Comparison of ENCODE assay signal across 8 mouse cellular contexts in the genomic region with DNA sequence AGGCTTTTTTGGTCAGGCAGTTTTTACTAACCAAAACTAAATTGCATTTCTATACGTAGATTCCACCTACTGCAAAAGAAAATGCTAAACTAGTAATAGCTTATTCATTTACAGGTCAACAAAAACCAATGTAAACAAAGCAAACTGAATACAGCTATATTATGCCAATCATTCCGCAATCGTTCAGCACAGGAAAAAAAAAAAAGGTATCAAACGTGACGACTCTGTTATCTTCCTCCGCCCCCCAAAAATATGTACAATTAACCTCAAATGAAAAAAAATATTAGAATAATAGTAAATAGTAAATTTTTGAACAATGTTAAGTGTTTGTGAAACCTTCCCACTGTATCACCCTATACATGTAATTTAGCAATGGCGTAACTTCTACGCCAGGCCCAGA. TPM values are rescaled to one million over a fixed set of nuclear protein-coding genes. Genes with fewer than 3 reads are reported as not detected.
DNase-seq lines count a peak whose midpoint lies in the region; ATAC-seq and TF ChIP-seq lines count a peak whose summit lies in the region.

No protein-coding gene starts in this region.

- 18% methylated on average over 8 of the region's 8 CpGs for WGBS in kidney, embryonic 16.5 days
- WGBS in embryonic facial prominence, embryonic 10.5 days: 23% methylated on average over 8 of the region's 8 CpGs
- WGBS in hindbrain, postnatal 0 days: 15% methylated on average over 8 of the region's 8 CpGs
- 17% methylated on average over 8 of the region's 8 CpGs for WGBS in midbrain, postnatal 0 days

- no peak for TF ChIP-seq CTCF in hindbrain, postnatal 0 days (IDR thresholded peaks at IDR 0.05; ENCODE audit: low read depth)
- TF ChIP-seq CTCF in midbrain, postnatal 0 days (IDR thresholded peaks at IDR 0.05): no peak

- no peak overlapping the region for H3K27ac ChIP-seq in kidney, embryonic 16.5 days (ENCODE audit: low read length)
- no peak overlapping the region for H3K27ac ChIP-seq in embryonic facial prominence, embryonic 10.5 days (replicated peaks)
- peak overlapping the region; percentile 98; the same call in 1 of the 2 replicates for H3K27ac ChIP-seq in hindbrain, postnatal 0 days
- H3K27ac ChIP-seq in midbrain, postnatal 0 days (ENCODE audit: low read depth, low read length): peak overlapping the region; percentile 88; the same call in 1 of the 2 replicates

- H3K4me2 ChIP-seq in kidney, embryonic 16.5 days (replicated peaks; ENCODE audit: low read depth, low read length): peak overlapping the region; percentile 90
- H3K4me2 ChIP-seq in hindbrain, postnatal 0 days (ENCODE audit: low read depth, low read length): peak overlapping the region; percentile 69
- H3K4me2 ChIP-seq in midbrain, postnatal 0 days (ENCODE audit: low read depth, low read length, poor library complexity, severe bottlenecking): peak overlapping the region; percentile 76

- H3K4me1 ChIP-seq in kidney, embryonic 16.5 days (ENCODE audit: insufficient read depth, low read length): peaks cover 29% of the 10 kb centered on the region
- H3K4me1 ChIP-seq in embryonic facial prominence, embryonic 10.5 days: peaks cover 36% of the 10 kb centered on the region
- H3K4me1 ChIP-seq in hindbrain, postnatal 0 days (ENCODE audit: insufficient read depth, low read length): peaks cover 9% of the 10 kb centered on the region
- H3K4me1 ChIP-seq in midbrain, postnatal 0 days (ENCODE audit: insufficient read depth, low read length): peaks cover 17% of the 10 kb centered on the region; the same call in 1 of the 2 replicates

- peak overlapping the region; percentile 93 for H3K4me3 ChIP-seq in kidney, embryonic 16.5 days (ENCODE audit: low read length)
- H3K4me3 ChIP-seq in embryonic facial prominence, embryonic 10.5 days: peak overlapping the region; percentile 71
- peak overlapping the region; percentile 93 for H3K4me3 ChIP-seq in hindbrain, postnatal 0 days (ENCODE audit: low read length)
- H3K4me3 ChIP-seq in midbrain, postnatal 0 days (ENCODE audit: low read depth, low read length): peak overlapping the region; percentile 98

- no peak for ATAC-seq in kidney, embryonic 16.5 days (ENCODE audit: low FRiP score, low TSS enrichment)
- ATAC-seq in hindbrain, postnatal 0 days: no peak
- ATAC-seq in midbrain, postnatal 0 days (ENCODE audit: low FRiP score): no peak

- no peaks in the 10 kb centered on the region for H3K9me3 ChIP-seq in kidney, embryonic 16.5 days (ENCODE audit: low read length)
- H3K9me3 ChIP-seq in embryonic facial prominence, embryonic 10.5 days: no peaks in the 10 kb centered on the region
- no peaks in the 10 kb centered on the region for H3K9me3 ChIP-seq in hindbrain, postnatal 0 days (ENCODE audit: low read length)
- no peaks in the 10 kb centered on the region for H3K9me3 ChIP-seq in midbrain, postnatal 0 days (ENCODE audit: low read length)

- no peaks in the 10 kb centered on the region for H3K36me3 ChIP-seq in kidney, embryonic 16.5 days (ENCODE audit: insufficient read depth, low read length)
- 0 out of 2 replicates have a peak, but pooled peaks cover 3% of the 10 kb centered on the region for H3K36me3 ChIP-seq in embryonic facial prominence, embryonic 10.5 days (replicated peaks)
- H3K36me3 ChIP-seq in hindbrain, postnatal 0 days (ENCODE audit: insufficient read depth, low read length): no peaks in the 10 kb centered on the region
- no peaks in the 10 kb centered on the region for H3K36me3 ChIP-seq in midbrain, postnatal 0 days (ENCODE audit: insufficient read depth, low read length)

- H3K27me3 ChIP-seq in kidney, embryonic 16.5 days (ENCODE audit: insufficient read depth, low read length): no peaks in the 10 kb centered on the region
- no peaks in the 10 kb centered on the region for H3K27me3 ChIP-seq in embryonic facial prominence, embryonic 10.5 days (replicated peaks; ENCODE audit: low read depth, poor library complexity, severe bottlenecking)
- no peaks in the 10 kb centered on the region for H3K27me3 ChIP-seq in hindbrain, postnatal 0 days (ENCODE audit: insufficient read depth, low read length)
- H3K27me3 ChIP-seq in midbrain, postnatal 0 days (ENCODE audit: insufficient read depth, low read length): no peaks in the 10 kb centered on the region

- no peak for DNase-seq in kidney, adult 18-20 months
- DNase-seq in embryonic facial prominence, embryonic 10.5 days (ENCODE audit: low spot score): no peak
- no peak for DNase-seq in hindbrain, postnatal 0 days (ENCODE audit: low spot score)
- DNase-seq in midbrain, postnatal 0 days (ENCODE audit: low spot score): no peak
- no peak for DNase-seq in frontal cortex, adult 2 months (ENCODE audit: extremely low spot score in 1 of 2, low spot score in 1 of 2)
- no peak for DNase-seq in layer of hippocampus, adult 11-12 months (ENCODE audit: low spot score)
- no peak for DNase-seq in urinary bladder, postnatal 25 days (ENCODE audit: low spot score)

- peak overlapping the region; percentile 94 for H3K9ac ChIP-seq in kidney, embryonic 16.5 days (replicated peaks; ENCODE audit: low read length)
- peak overlapping the region; percentile 96 for H3K9ac ChIP-seq in hindbrain, postnatal 0 days (replicated peaks; ENCODE audit: low read length)
- H3K9ac ChIP-seq in midbrain, postnatal 0 days (replicated peaks; ENCODE audit: low read length, poor library complexity, severe bottlenecking): peak overlapping the region; percentile 95

RNA-seq across cellular contexts. Expression of a gene that starts 1.6 kb away (rescaled TPM):
- polyA plus RNA-seq in kidney, embryonic 16.5 days (2015; fragmentation: Nextera tagmentation; extraction: Ambion mirVana): 23.1 and 23.5 TPM in 2 replicates
- 30.2 and 30.3 TPM in 2 replicates for polyA plus RNA-seq in embryonic facial prominence, embryonic 10.5 days (2016; fragmentation: Nextera tagmentation; extraction: Ambion mirVana)
- total RNA-seq in hindbrain, postnatal 0 days (2014; rRNA removed): 163 and 171 TPM in 2 replicates
- 29.1 and 33.2 TPM in 2 replicates for polyA plus RNA-seq in hindbrain, postnatal 0 days (2015; fragmentation: Nextera tagmentation; extraction: Ambion mirVana)
- total RNA-seq in midbrain, postnatal 0 days (2014; rRNA removed): 193 and 233 TPM in 2 replicates
- polyA plus RNA-seq in midbrain, postnatal 0 days (2015; fragmentation: Nextera tagmentation; extraction: Ambion mirVana): 36.5 and 42.0 TPM in 2 replicates
- polyA plus RNA-seq in frontal cortex, adult 2 months (2012; rRNA removed): 42.9 and 44.5 TPM in 2 replicates

RNA-seq across cellular contexts. Expression of a gene that starts 28.5 kb away (rescaled TPM):
- polyA plus RNA-seq in kidney, embryonic 16.5 days (2015; fragmentation: Nextera tagmentation; extraction: Ambion mirVana): 26.4 and 31.3 TPM in 2 replicates
- polyA plus RNA-seq in embryonic facial prominence, embryonic 10.5 days (2016; fragmentation: Nextera tagmentation; extraction: Ambion mirVana): 11.2 and 12.1 TPM in 2 replicates
- 31.7 and 41.6 TPM in 2 replicates for total RNA-seq in hindbrain, postnatal 0 days (2014; rRNA removed)
- polyA plus RNA-seq in hindbrain, postnatal 0 days (2015; fragmentation: Nextera tagmentation; extraction: Ambion mirVana): 9.5 and 10.4 TPM in 2 replicates
- total RNA-seq in midbrain, postnatal 0 days (2014; rRNA removed): 13.2 and 14.2 TPM in 2 replicates
- polyA plus RNA-seq in midbrain, postnatal 0 days (2015; fragmentation: Nextera tagmentation; extraction: Ambion mirVana): 7.3 and 7.4 TPM in 2 replicates
- 16.5 and 18.4 TPM in 2 replicates for polyA plus RNA-seq in frontal cortex, adult 2 months (2012; rRNA removed)

RNA-seq across cellular contexts. Expression of a gene that starts 47.8 kb away (rescaled TPM):
- polyA plus RNA-seq in kidney, embryonic 16.5 days (2015; fragmentation: Nextera tagmentation; extraction: Ambion mirVana): 140 and 154 TPM in 2 replicates
- polyA plus RNA-seq in embryonic facial prominence, embryonic 10.5 days (2016; fragmentation: Nextera tagmentation; extraction: Ambion mirVana): 0.36 and 0.67 TPM in 2 replicates
- 1.7 and 3.1 TPM in 2 replicates for total RNA-seq in hindbrain, postnatal 0 days (2014; rRNA removed)
- 20.5 and 22.4 TPM in 2 replicates for polyA plus RNA-seq in hindbrain, postnatal 0 days (2015; fragmentation: Nextera tagmentation; extraction: Ambion mirVana)
- 3.2 TPM in 2 replicates for total RNA-seq in midbrain, postnatal 0 days (2014; rRNA removed)
- 4.9 and 5.1 TPM in 2 replicates for polyA plus RNA-seq in midbrain, postnatal 0 days (2015; fragmentation: Nextera tagmentation; extraction: Ambion mirVana)
- polyA plus RNA-seq in frontal cortex, adult 2 months (2012; rRNA removed): 0.23 and 0.64 TPM in 2 replicates

Comparison
In these comparisons a context has a peak if more than half of its experiments do, and no peak if none do; other contexts are left out.
1. H3K27ac ChIP-seq: peak in hindbrain, postnatal 0 days (single experiment) and midbrain, postnatal 0 days (single experiment); none in kidney, embryonic 16.5 days (single experiment) and embryonic facial prominence, embryonic 10.5 days (single experiment).
2. Peak in every context shown above with its lines, with median percentiles within 50 percentile points of each other: H3K4me2 ChIP-seq, H3K4me3 ChIP-seq and H3K9ac ChIP-seq.